Mouse (Mus musculus) liver, adult 2 months (tissue): ENCODE results near the gene Sh3rf1.

ENCODE experiments used
- CTCF ChIP-seq: fragments of 200-500 bp; IDR thresholded peaks from 2 replicates; pipeline ENCODE4 v1.5.1; 2011; ENCODE audit warnings: low read depth, low read length, control low read depth
- POLR2A ChIP-seq: fragments of 200-500 bp; IDR thresholded peaks from 2 replicates; pipeline ENCODE4 v1.6.1; 2011; ENCODE audit warnings: low read length, control low read depth; ENCODE audit not compliant: insufficient read depth; ENCODE audit errors: extremely low read depth

GRCm38 (mm10) chr8:61428821-61429482 is 205.3 kb downstream of the Sh3rf1 start:
- TF ChIP-seq CTCF (no peak), POLR2A (no peak)
